Mouse (Mus musculus) brain, embryonic 14.5 days (tissue): ENCODE results near the gene Kif27.

Experiments
- CTCF ChIP-seq: fragments of 200-500 bp; IDR thresholded peaks from 2 replicates; pipeline ENCODE4 v1.5.1; 2012; ENCODE audit warnings: inconsistent platforms, mild to moderate bottlenecking, moderate library complexity, borderline replicate concordance; ENCODE audit not compliant: insufficient read depth, insufficient read length; ENCODE audit errors: extremely low read depth
- POLR2A ChIP-seq: fragments of 200-500 bp; IDR thresholded peaks from 2 replicates; pipeline ENCODE4 v1.6.1; 2012; ENCODE audit warnings: mild to moderate bottlenecking, inconsistent platforms, borderline replicate concordance; ENCODE audit not compliant: poor library complexity, insufficient read depth, insufficient read length, severe bottlenecking; ENCODE audit errors: extremely low read depth

- TF ChIP-seq CTCF (no peak), POLR2A (no peak)
These were observed 29.5 kb upstream of the Kif27 start for GRCm38 (mm10) chr13:58388379-58388778.
